Mouse (Mus musculus): ENCODE measurements around the gene Olfr958. TPM values are rescaled to one million over a fixed set of nuclear protein-coding genes. Genes with fewer than 3 reads are reported as not detected.

Olfr958 gene
- total RNA-seq (2014; fragmentation: Nextera tagmentation) (not detected in 2 replicates), total RNA-seq (2017) (0.06 and 0.11 TPM in 2 replicates), polyA plus RNA-seq (2012) (not detected in 2 replicates)

DNA sequence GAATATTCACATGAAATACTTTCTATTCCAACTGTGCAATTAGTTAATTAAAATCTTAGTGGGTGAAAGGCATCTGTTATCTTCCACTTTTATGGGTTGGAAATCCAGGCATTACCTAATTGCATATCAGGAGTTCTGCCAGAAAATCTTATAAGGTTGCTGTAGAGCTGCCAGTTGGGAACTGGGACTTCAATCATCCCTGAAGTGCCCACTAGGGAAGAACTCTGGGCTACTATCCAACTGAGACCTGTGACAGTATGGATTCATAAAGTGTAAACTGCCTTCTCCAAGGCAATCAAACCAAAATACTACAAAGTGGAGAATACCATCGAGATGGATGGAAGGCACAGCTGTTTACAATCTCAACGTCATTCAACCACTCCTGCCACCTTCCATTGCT lies at the start of gene Olfr958:
TSS of gene Olfr958 (minus strand) at position 109 of the 400 bp plus-strand sequence.
- ATAC-seq (ENCODE audit: extremely low read depth, insufficient number of reproducible peaks, low FRiP score, poor library complexity, severe bottlenecking) (no peak), DNase-seq (ENCODE audit: low spot score) (no peak)
- Histone ChIP-seq H3K27me3 (ENCODE audit: insufficient read depth, low read length) (no peaks in the 10 kb centered on the region), H3K9me3 (replicated peaks) (no peaks in the 10 kb centered on the region), H3K4me3 (ENCODE audit: low read depth, low read length) (no peak within 1 kb of the TSS), H3K4me1 (ENCODE audit: insufficient read depth, low read depth, low read length) (no peaks in the 10 kb centered on the region), H3K36me3 (replicated peaks) (no peaks in the 10 kb centered on the region)
- TF ChIP-seq GATA1 (IDR thresholded peaks at IDR 0.05; ENCODE audit: borderline replicate concordance, low read length) (no peak), TAL1 (conservative IDR thresholded peaks at IDR 0.05; ENCODE audit: low read depth, low read length) (no peak), CTCF (IDR thresholded peaks at IDR 0.05; ENCODE audit: low read depth, low read length) (no peak), GATA2 (IDR thresholded peaks at IDR 0.05; ENCODE audit: borderline replicate concordance, low read depth, low read length) (no peak), POLR2AphosphoS5 (IDR thresholded peaks at IDR 0.05; ENCODE audit: insufficient replicate concordance, low read depth, low read length) (no peak)

GRCm38 (mm10) chr9:39603333-39603845 lies 49.5 kb upstream of the Olfr958 start:
- ATAC-seq (ENCODE audit: extremely low read depth, insufficient number of reproducible peaks, low FRiP score, poor library complexity, severe bottlenecking) (no peak), DNase-seq (ENCODE audit: low spot score) (no peak)
- Histone ChIP-seq H3K36me3 (replicated peaks) (no peaks in the 10 kb centered on the region), H3K27me3 (ENCODE audit: insufficient read depth, low read length) (no peaks in the 10 kb centered on the region), H3K4me1 (ENCODE audit: insufficient read depth, low read depth, low read length) (no peaks in the 10 kb centered on the region), H3K9me3 (replicated peaks) (no peaks in the 10 kb centered on the region), H3K4me3 (ENCODE audit: low read depth, low read length) (no peak overlapping the region)
- TF ChIP-seq GATA2 (IDR thresholded peaks at IDR 0.05; ENCODE audit: borderline replicate concordance, low read depth, low read length): no peak
- no peak for TF ChIP-seq TAL1 (conservative IDR thresholded peaks at IDR 0.05; ENCODE audit: low read depth, low read length)
- TF ChIP-seq POLR2AphosphoS5 (IDR thresholded peaks at IDR 0.05; ENCODE audit: insufficient replicate concordance, low read depth, low read length): no peak
- TF ChIP-seq CTCF (IDR thresholded peaks at IDR 0.05; ENCODE audit: low read depth, low read length): no peak
- TF ChIP-seq GATA1 (IDR thresholded peaks at IDR 0.05; ENCODE audit: borderline replicate concordance, low read length): no peak

DNA sequence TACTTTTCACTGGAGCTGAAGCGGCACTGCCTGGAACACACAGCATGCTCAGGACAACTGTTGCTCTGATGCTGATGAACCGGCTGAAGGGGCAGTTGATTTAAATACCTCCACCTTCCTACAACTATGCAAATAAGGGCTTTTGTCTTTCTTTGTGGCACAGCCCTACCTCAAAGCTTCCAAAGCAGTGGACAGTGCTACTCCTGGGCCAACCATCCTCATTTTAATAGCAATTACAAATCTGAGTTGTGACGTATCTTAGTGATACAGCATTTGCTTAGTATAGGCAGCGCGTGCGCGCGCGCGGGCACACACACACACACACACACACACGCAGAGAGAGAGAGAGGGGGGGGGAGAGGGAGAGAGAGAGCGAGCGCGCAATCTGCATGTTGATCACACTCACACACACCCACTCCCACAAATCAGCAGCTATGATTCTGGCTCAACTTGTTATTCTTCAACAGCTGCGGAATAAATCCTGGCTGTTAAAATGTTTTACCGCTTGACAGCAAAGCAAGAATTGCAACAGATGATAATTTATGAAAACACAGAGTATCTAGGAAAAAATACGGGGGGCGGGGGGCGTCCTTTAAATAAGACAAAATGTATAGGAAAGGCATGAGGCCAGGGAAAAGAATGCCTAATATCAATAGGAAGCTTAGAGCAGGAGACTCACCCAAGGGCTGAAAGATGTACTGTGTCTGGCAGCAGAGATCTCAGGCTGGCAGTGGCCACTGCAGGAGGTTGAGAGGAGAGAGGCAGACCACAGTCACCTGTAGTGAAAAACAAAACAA lies 48.9 kb upstream of the Olfr958 start:
- no peak for ATAC-seq (ENCODE audit: extremely low read depth, insufficient number of reproducible peaks, low FRiP score, poor library complexity, severe bottlenecking)
- no peaks in the 10 kb centered on the region for H3K27me3 ChIP-seq (ENCODE audit: insufficient read depth, low read length)
- DNase-seq (ENCODE audit: low spot score): no peak
- TF ChIP-seq GATA1 (IDR thresholded peaks at IDR 0.05; ENCODE audit: borderline replicate concordance, low read length): no peak
- TF ChIP-seq CTCF (IDR thresholded peaks at IDR 0.05; ENCODE audit: low read depth, low read length): no peak
- no peak for TF ChIP-seq POLR2AphosphoS5 (IDR thresholded peaks at IDR 0.05; ENCODE audit: insufficient replicate concordance, low read depth, low read length)
- TF ChIP-seq GATA2 (IDR thresholded peaks at IDR 0.05; ENCODE audit: borderline replicate concordance, low read depth, low read length): no peak
- TF ChIP-seq TAL1 (conservative IDR thresholded peaks at IDR 0.05; ENCODE audit: low read depth, low read length): no peak
- H3K4me3 ChIP-seq (ENCODE audit: low read depth, low read length): no peak overlapping the region
- no peaks in the 10 kb centered on the region for H3K4me1 ChIP-seq (ENCODE audit: insufficient read depth, low read depth, low read length)
- no peaks in the 10 kb centered on the region for H3K9me3 ChIP-seq (replicated peaks)
- H3K36me3 ChIP-seq (replicated peaks): no peaks in the 10 kb centered on the region

DNA sequence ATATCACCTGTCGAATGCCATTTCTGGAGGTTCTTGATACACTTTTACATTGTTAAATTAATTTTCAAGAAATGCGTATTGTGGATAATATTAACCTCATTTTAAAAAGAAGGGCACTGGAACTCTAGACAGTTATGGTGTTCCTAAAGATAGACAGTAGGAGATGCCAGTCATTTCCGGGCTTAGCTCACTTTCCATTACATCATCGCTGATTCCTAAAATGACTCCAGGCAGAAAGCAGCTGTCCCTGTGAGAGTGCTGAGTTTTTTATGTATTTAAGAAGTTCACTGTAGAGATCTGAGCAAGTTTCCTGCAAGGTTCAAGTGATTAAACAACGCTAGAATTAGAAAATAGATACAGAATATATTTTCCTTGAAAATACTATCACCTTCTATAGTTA lies 23.2 kb upstream of the Olfr958 start:
- DNase-seq (ENCODE audit: low spot score) (no peak), ATAC-seq (ENCODE audit: extremely low read depth, insufficient number of reproducible peaks, low FRiP score, poor library complexity, severe bottlenecking) (no peak)
- TF ChIP-seq GATA2 (IDR thresholded peaks at IDR 0.05; ENCODE audit: borderline replicate concordance, low read depth, low read length) (no peak), GATA1 (IDR thresholded peaks at IDR 0.05; ENCODE audit: borderline replicate concordance, low read length) (no peak), TAL1 (conservative IDR thresholded peaks at IDR 0.05; ENCODE audit: low read depth, low read length) (no peak), CTCF (IDR thresholded peaks at IDR 0.05; ENCODE audit: low read depth, low read length) (no peak), POLR2AphosphoS5 (IDR thresholded peaks at IDR 0.05; ENCODE audit: insufficient replicate concordance, low read depth, low read length) (no peak)
- Histone ChIP-seq H3K36me3 (replicated peaks) (no peaks in the 10 kb centered on the region), H3K4me3 (ENCODE audit: low read depth, low read length) (no peak overlapping the region), H3K27me3 (ENCODE audit: insufficient read depth, low read length) (no peaks in the 10 kb centered on the region), H3K4me1 (ENCODE audit: insufficient read depth, low read depth, low read length) (no peaks in the 10 kb centered on the region), H3K9me3 (replicated peaks) (no peaks in the 10 kb centered on the region)

DNA sequence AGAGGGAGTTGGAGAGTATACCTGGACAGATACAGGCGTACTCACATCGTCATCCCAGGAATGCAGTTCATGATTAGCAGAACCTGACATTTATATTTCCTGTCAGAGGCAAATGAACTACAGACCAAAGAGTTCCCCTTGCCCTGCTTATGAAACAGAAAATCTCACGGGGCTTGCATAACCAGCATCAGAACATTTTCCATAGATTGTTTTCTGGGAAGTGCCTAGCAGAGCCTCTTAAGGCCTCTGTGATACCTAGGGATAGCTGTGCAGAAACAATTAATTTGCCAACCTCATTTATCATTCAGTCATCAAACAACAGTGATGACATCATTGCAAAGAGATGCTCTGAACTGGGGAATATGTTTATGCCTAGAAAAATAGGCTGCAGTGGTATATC lies 21.6 kb upstream of the Olfr958 start, which contains the start of gene Olfr959:
TSS of gene Olfr959 (minus strand) at position 101 of the 400 bp plus-strand sequence.
- Histone ChIP-seq H3K9me3 (replicated peaks) (no peaks in the 10 kb centered on the region), H3K27me3 (ENCODE audit: insufficient read depth, low read length) (no peaks in the 10 kb centered on the region), H3K36me3 (replicated peaks) (no peaks in the 10 kb centered on the region), H3K4me1 (ENCODE audit: insufficient read depth, low read depth, low read length) (no peaks in the 10 kb centered on the region), H3K4me3 (ENCODE audit: low read depth, low read length) (no peak within 1 kb of the TSS)
- DNase-seq (ENCODE audit: low spot score) (no peak), ATAC-seq (ENCODE audit: extremely low read depth, insufficient number of reproducible peaks, low FRiP score, poor library complexity, severe bottlenecking) (no peak)
- TF ChIP-seq GATA1 (IDR thresholded peaks at IDR 0.05; ENCODE audit: borderline replicate concordance, low read length) (no peak), TAL1 (conservative IDR thresholded peaks at IDR 0.05; ENCODE audit: low read depth, low read length) (no peak), POLR2AphosphoS5 (IDR thresholded peaks at IDR 0.05; ENCODE audit: insufficient replicate concordance, low read depth, low read length) (no peak), GATA2 (IDR thresholded peaks at IDR 0.05; ENCODE audit: borderline replicate concordance, low read depth, low read length) (no peak), CTCF (IDR thresholded peaks at IDR 0.05; ENCODE audit: low read depth, low read length) (no peak)

GRCm38 (mm10) chr9:39558349-39558647 lies 4.4 kb upstream of the Olfr958 start:
- no peaks in the 10 kb centered on the region for H3K36me3 ChIP-seq (replicated peaks)
- no peak overlapping the region for H3K4me3 ChIP-seq (ENCODE audit: low read depth, low read length)
- no peak for DNase-seq (ENCODE audit: low spot score)
- no peak for TF ChIP-seq POLR2AphosphoS5 (IDR thresholded peaks at IDR 0.05; ENCODE audit: insufficient replicate concordance, low read depth, low read length)
- no peak for TF ChIP-seq TAL1 (conservative IDR thresholded peaks at IDR 0.05; ENCODE audit: low read depth, low read length)
- TF ChIP-seq GATA2 (IDR thresholded peaks at IDR 0.05; ENCODE audit: borderline replicate concordance, low read depth, low read length): no peak
- TF ChIP-seq CTCF (IDR thresholded peaks at IDR 0.05; ENCODE audit: low read depth, low read length): no peak
- no peak for TF ChIP-seq GATA1 (IDR thresholded peaks at IDR 0.05; ENCODE audit: borderline replicate concordance, low read length)
- H3K27me3 ChIP-seq (ENCODE audit: insufficient read depth, low read length): no peaks in the 10 kb centered on the region
- no peak for ATAC-seq (ENCODE audit: extremely low read depth, insufficient number of reproducible peaks, low FRiP score, poor library complexity, severe bottlenecking)
- no peaks in the 10 kb centered on the region for H3K4me1 ChIP-seq (ENCODE audit: insufficient read depth, low read depth, low read length)
- no peaks in the 10 kb centered on the region for H3K9me3 ChIP-seq (replicated peaks)
